Mouse (Mus musculus) left cerebral cortex, adult 2 months (tissue): Measurements from ENCODE around the gene Fam20c. TPM values are rescaled to one million over a fixed set of nuclear protein-coding genes. Genes with fewer than 3 reads are reported as not detected.

Experiments used
- DNase-seq, 2 experiments: peaks; one replicate each; pipeline ENCODE4 v3.0.0; 2021 to 2022; ENCODE audit warnings: low spot score in 2 of 2, mixed read lengths in 1 of 2; ENCODE audit errors: extremely low spot score in 1 of 2
- H3K27ac ChIP-seq: fragments of 200-600 bp; 2 replicates; pipeline ENCODE4 v1.8.1; 2022
- H3K4me3 ChIP-seq: fragments of 200-600 bp; 2 replicates; pipeline ENCODE4 v1.8.1; 2022
- CTCF ChIP-seq: fragments of 200-600 bp; IDR thresholded peaks from 2 replicates; pipeline ENCODE4 v1.8.1; 2022; ENCODE audit warnings: antibody characterized with exemption, mild to moderate bottlenecking, moderate library complexity
- intact Hi-C: fragments of 180-260 bp; cut with DNase I; formaldehyde crosslinking; loops from one replicate; pipeline ENCODE4 v1.15.1; 2025
- total RNA-seq, 2 experiments: library from RNA; stranded (reverse); gene quantifications; 2 replicates each; pipeline ENCODE4 v1.2.3; 2021

Fam20c gene
- total RNA-seq, 2 experiments from 2014 or later, result 33.2 to 37.4 TPM

GRCm38 (mm10) chr5:138740150-138740549 lies 14.2 kb upstream of the Fam20c start:
- TF ChIP-seq CTCF, result no peak
- intact Hi-C loops, result no loop called here
- no peak overlapping the region for H3K4me3 ChIP-seq
- no peak for DNase-seq
- H3K27ac ChIP-seq, result no peak overlapping the region

- no peak overlapping the region for H3K27ac ChIP-seq
- intact Hi-C loops, result no loop called here
- TF ChIP-seq CTCF, result no peak
- no peak overlapping the region for H3K4me3 ChIP-seq
- DNase-seq, result no peak
Observed at GRCm38 (mm10) chr5:138741516-138741915, 12.8 kb upstream of the Fam20c start.

GRCm38 (mm10) chr5:138742281-138742680 lies 12.0 kb upstream of the Fam20c start:
- intact Hi-C loops, result no loop called here
- H3K4me3 ChIP-seq, result no peak overlapping the region
- no peak for DNase-seq
- TF ChIP-seq CTCF, result no peak
- no peak overlapping the region for H3K27ac ChIP-seq

- Histone ChIP-seq H3K27ac (no peak overlapping the region), H3K4me3 (no peak overlapping the region)
- no peak for TF ChIP-seq CTCF
- intact Hi-C loops, result no loop called here
- no peak for DNase-seq
Observed at GRCm38 (mm10) chr5:138743631-138744030, 10.7 kb upstream of the Fam20c start.

GRCm38 (mm10) chr5:138745378-138746099 lies 8.8 kb upstream of the Fam20c start:
- no peak for TF ChIP-seq CTCF
- Histone ChIP-seq H3K27ac (no peak overlapping the region), H3K4me3 (no peak overlapping the region)
- intact Hi-C loops, result no loop called here
- no peak for DNase-seq

GRCm38 (mm10) chr5:138753269-138753668 lies 1.0 kb upstream of the Fam20c start:
- TF ChIP-seq CTCF, result no peak
- H3K4me3 ChIP-seq, result no peak overlapping the region
- H3K27ac ChIP-seq, result no peak overlapping the region
- no peak for DNase-seq
- intact Hi-C loops, result no loop called here

- H3K4me3 ChIP-seq, result peak overlapping the region; percentile 86
- DNase-seq, result no peak
- H3K27ac ChIP-seq, result peak overlapping the region; percentile 91; the same call in 1 of the 2 replicates
- TF ChIP-seq CTCF, result no peak
- intact Hi-C loops, result no loop called here
Observed at GRCm38 (mm10) chr5:138753946-138754302, 390 bp upstream of the Fam20c start.

- intact Hi-C loops, result no loop called here
- no peak for DNase-seq
- Histone ChIP-seq H3K4me3 (peak overlapping the region; percentile 86), H3K27ac (peak overlapping the region; percentile 64)
- TF ChIP-seq CTCF, result no peak
Observed at GRCm38 (mm10) chr5:138755121-138755452, 773 bp downstream of the Fam20c start.

GRCm38 (mm10) chr5:138755453-138756301 lies 1.4 kb downstream of the Fam20c start:
- intact Hi-C loops, result no loop called here
- TF ChIP-seq CTCF, result no peak
- H3K4me3 ChIP-seq, result peak overlapping the region; percentile 86
- peak overlapping the region; percentile 64 for H3K27ac ChIP-seq
- peak; percentile 36 to 43 for DNase-seq

- peak; percentile 42 to 59 for DNase-seq
- H3K4me3 ChIP-seq, result peak overlapping the region; percentile 86
- TF ChIP-seq CTCF, result no peak
- H3K27ac ChIP-seq, result peak overlapping the region; percentile 11; the same call in 1 of the 2 replicates
- intact Hi-C loops, result no loop called here
Observed at GRCm38 (mm10) chr5:138756311-138757085, 2.2 kb downstream of the Fam20c start.

- no peak overlapping the region for H3K27ac ChIP-seq
- TF ChIP-seq CTCF, result no peak
- peak overlapping the region; percentile 86 for H3K4me3 ChIP-seq
- no peak for DNase-seq
- intact Hi-C loops, result no loop called here
Observed at GRCm38 (mm10) chr5:138757135-138757534, 2.8 kb downstream of the Fam20c start.

- no peak for TF ChIP-seq CTCF
- no peak for DNase-seq
- intact Hi-C loops, result no loop called here
- Histone ChIP-seq H3K27ac (no peak overlapping the region), H3K4me3 (no peak overlapping the region; the same call in 1 of the 2 replicates)
Observed at GRCm38 (mm10) chr5:138757616-138758015, 3.3 kb downstream of the Fam20c start.
